Mouse (Mus musculus): Measurements from ENCODE around the gene Nhlrc2.

DNA sequence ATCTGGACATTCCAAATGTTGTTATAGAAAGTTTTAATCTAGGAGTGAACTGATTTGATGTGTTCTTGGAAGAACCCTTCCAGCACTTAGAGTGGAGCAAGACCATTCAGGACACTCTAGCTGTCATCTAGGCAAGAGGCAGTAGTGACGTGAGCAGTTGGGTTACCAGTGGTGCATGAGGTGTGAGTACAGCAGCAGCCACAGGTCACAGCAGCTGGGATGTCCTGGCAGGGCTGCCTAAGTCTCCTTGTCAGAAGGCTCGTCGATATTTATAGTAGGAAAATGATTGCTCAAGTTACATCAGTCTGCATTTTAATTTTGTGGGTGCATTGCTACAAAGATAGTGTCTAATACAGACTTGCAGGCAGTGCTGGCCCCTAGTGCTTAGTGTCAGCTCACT is 42.2 kb downstream of the Nhlrc2 start:
- no peak for TF ChIP-seq CTCF (conservative IDR thresholded peaks at IDR 0.05 in 1 of 2, IDR thresholded peaks at IDR 0.05 in 1 of 2; ENCODE audit: low read depth in 2 of 2, low read length in 2 of 2)
- no peak for TF ChIP-seq PAX5 (IDR thresholded peaks at IDR 0.05; ENCODE audit: low read length)
- no peak for TF ChIP-seq POLR2A (IDR thresholded peaks at IDR 0.05; ENCODE audit: low read depth, low read length)
- no peak for TF ChIP-seq RAD21 (IDR thresholded peaks at IDR 0.05; ENCODE audit: low read depth, low read length)
- TF ChIP-seq CHD1 (IDR thresholded peaks at IDR 0.05; ENCODE audit: low read depth, low read length), result no peak
- TF ChIP-seq MAFK (IDR thresholded peaks at IDR 0.05; ENCODE audit: insufficient replicate concordance, low read length), result no peak
- TF ChIP-seq E2F4 (IDR thresholded peaks at IDR 0.05; ENCODE audit: insufficient replicate concordance, low read depth, low read length), result no peak
- no peak for TF ChIP-seq HCFC1 (IDR thresholded peaks at IDR 0.05; ENCODE audit: low read depth, low read length)
- no peak for TF ChIP-seq MAZ (IDR thresholded peaks at IDR 0.05; ENCODE audit: low read depth, low read length)
- TF ChIP-seq ZC3H11A (IDR thresholded peaks at IDR 0.05; ENCODE audit: low read depth, low read length), result no peak
- no peak for TF ChIP-seq ELF1 (IDR thresholded peaks at IDR 0.05; ENCODE audit: low read depth, low read length)
- no peak for TF ChIP-seq RCOR1 (conservative IDR thresholded peaks at IDR 0.05; ENCODE audit: low read depth, low read length)
- no peak for TF ChIP-seq MXI1 (IDR thresholded peaks at IDR 0.05; ENCODE audit: low read depth, low read length)
- TF ChIP-seq ETS1 (conservative IDR thresholded peaks at IDR 0.05; ENCODE audit: low read depth, low read length), result no peak
